Mouse (Mus musculus) heart, postnatal 0 days (tissue): ENCODE data around the gene Stpg2. TPM values are rescaled to one million over a fixed set of nuclear protein-coding genes. Genes with fewer than 3 reads are reported as not detected.

ENCODE experiments used
- ATAC-seq: fragments of 200-750 bp; cut with Nextera tagmentation; 2 replicates; pipeline ENCODE4 v1.8.0; 2017; ENCODE audit warnings: low read depth, moderate number of reproducible peaks, moderate library complexity; ENCODE audit not compliant: insufficient read depth
- DNase-seq: peaks from one replicate; pipeline ENCODE4 v3.0.0-alpha.2; 2016; ENCODE audit warnings: low spot score
- H3K27ac ChIP-seq: fragments of 300-500 bp; sonication (generic); 2 replicates; pipeline ENCODE4 v1.5.1; 2014; ENCODE audit warnings: low read depth, mild to moderate bottlenecking
- H3K27me3 ChIP-seq: fragments of 300-500 bp; sonication (generic); 2 replicates; pipeline ENCODE4 v1.6.1; 2014; ENCODE audit warnings: low read length, mixed read lengths; ENCODE audit not compliant: control insufficient read depth, insufficient read depth
- H3K36me3 ChIP-seq: fragments of 300-500 bp; sonication (generic); replicated peaks from 2 replicates; pipeline ENCODE4 v1.6.1; 2014; ENCODE audit warnings: low read length, mixed read lengths; ENCODE audit not compliant: control insufficient read depth, insufficient read depth
- H3K4me1 ChIP-seq: fragments of 300-500 bp; sonication (generic); 2 replicates; pipeline ENCODE4 v1.6.1; 2014; ENCODE audit warnings: antibody characterized with exemption; ENCODE audit not compliant: control insufficient read depth, insufficient read depth
- H3K4me2 ChIP-seq: fragments of 300-500 bp; sonication (generic); 2 replicates; pipeline ENCODE4 v1.6.1; 2014; ENCODE audit warnings: low read depth, mild to moderate bottlenecking, low read length, moderate library complexity
- H3K4me3 ChIP-seq: fragments of 300-500 bp; sonication (generic); 2 replicates; pipeline ENCODE4 v1.5.1; 2014; ENCODE audit warnings: low read depth, low read length
- H3K9ac ChIP-seq: fragments of 300-500 bp; sonication (generic); replicated peaks from 2 replicates; pipeline ENCODE4 v1.6.1; 2014; ENCODE audit warnings: low read depth, low read length, mixed read lengths
- H3K9me3 ChIP-seq: fragments of 300-500 bp; sonication (generic); replicated peaks from 2 replicates; pipeline ENCODE4 v1.6.1; 2016; ENCODE audit warnings: low read length; ENCODE audit not compliant: control insufficient read depth
- CTCF ChIP-seq: IDR thresholded peaks from 2 replicates; pipeline ENCODE4 v1.5.1; 2016; ENCODE audit warnings: antibody characterized with exemption, control low read depth, low read depth
- EP300 ChIP-seq: IDR thresholded peaks from 2 replicates; pipeline ENCODE4 v1.6.1; 2016; ENCODE audit warnings: antibody characterized with exemption, low read depth
- WGBS: fragments of 180-500 bp; shearing (Covaris S2); extraction: QIAGEN DNeasy Blood & Tissue Kit; methylation state at CpG from one replicate; pipeline ENCODE4 v1.1.7; 2014; 5-methylcytosine and 5-hydroxymethylcytosine counted together
- polyA plus RNA-seq: library from polyadenylated mRNA; unstranded; fragments of >200 nt; fragmentation: Nextera tagmentation; extraction: Ambion mirVana; gene quantifications from 2 replicates; pipeline ENCODE4 v1.2.1, GENCODE M21; 2015
- total RNA-seq: library from RNA; depleted of rRNA; stranded (reverse); fragments of >200 nt; gene quantifications from 2 replicates; pipeline ENCODE4 v1.2.3, GENCODE M21; 2014; ENCODE audit warnings: low replicate concordance

Stpg2 gene
- total and polyA plus RNA-seq, 2 experiments from 2014 or later = not detected

- H3K9me3 ChIP-seq = peaks cover 4% of the 10 kb centered on the region; the same call in 1 of the 2 replicates
- ATAC-seq = no peak
Measured at GRCm38 (mm10) chr3:139176936-139177335, 28.6 kb upstream of the Stpg2 start.

GRCm38 (mm10) chr3:139191541-139191940 lies 14.0 kb upstream of the Stpg2 start:
- H3K4me2 ChIP-seq = no peak overlapping the region
- H3K27ac ChIP-seq = no peak overlapping the region
- H3K27me3 ChIP-seq = no peaks in the 10 kb centered on the region
- ATAC-seq (no peak), DNase-seq (no peak)
- H3K36me3 ChIP-seq = no peaks in the 10 kb centered on the region
- no peaks in the 10 kb centered on the region for H3K4me1 ChIP-seq
- H3K9ac ChIP-seq = no peak overlapping the region
- 48% methylated on average over 1 of the region's 1 CpGs for WGBS
- TF ChIP-seq EP300 (no peak), CTCF (no peak)
- H3K9me3 ChIP-seq = no peaks in the 10 kb centered on the region
- no peak overlapping the region for H3K4me3 ChIP-seq

More at GRCm38 (mm10) chr3:139176936-139177335, 28.6 kb upstream of the Stpg2 start:
- no peak for DNase-seq
- H3K4me2 ChIP-seq = no peak overlapping the region
- H3K27me3 ChIP-seq = no peaks in the 10 kb centered on the region
- no peaks in the 10 kb centered on the region for H3K4me1 ChIP-seq
- no peak overlapping the region for H3K4me3 ChIP-seq
- no peak overlapping the region for H3K9ac ChIP-seq
- H3K27ac ChIP-seq = no peak overlapping the region
- H3K36me3 ChIP-seq = no peaks in the 10 kb centered on the region
- no peak for TF ChIP-seq EP300
- no peak for TF ChIP-seq CTCF
- 78% methylated on average over 1 of the region's 1 CpGs for WGBS

GRCm38 (mm10) chr3:139193917-139194316 lies 11.6 kb upstream of the Stpg2 start:
- Histone ChIP-seq H3K27me3 (no peaks in the 10 kb centered on the region), H3K4me2 (no peak overlapping the region), H3K4me3 (no peak overlapping the region), H3K9ac (no peak overlapping the region), H3K27ac (no peak overlapping the region), H3K9me3 (no peaks in the 10 kb centered on the region), H3K4me1 (no peaks in the 10 kb centered on the region), H3K36me3 (no peaks in the 10 kb centered on the region)
- DNase-seq (no peak), ATAC-seq (no peak)
- TF ChIP-seq EP300 (no peak), CTCF (no peak)

- ATAC-seq = no peak
- no peak for DNase-seq
- Histone ChIP-seq H3K4me1 (no peaks in the 10 kb centered on the region), H3K27me3 (peaks cover 8% of the 10 kb centered on the region; the same call in 1 of the 2 replicates), H3K9ac (no peak overlapping the region), H3K36me3 (no peaks in the 10 kb centered on the region), H3K27ac (no peak overlapping the region), H3K9me3 (no peaks in the 10 kb centered on the region), H3K4me3 (no peak overlapping the region), H3K4me2 (no peak overlapping the region)
- WGBS = 45% methylated on average over 3 of the region's 3 CpGs
- TF ChIP-seq EP300 = no peak
- TF ChIP-seq CTCF = no peak
Measured at GRCm38 (mm10) chr3:139198412-139198811, 7.1 kb upstream of the Stpg2 start.

- H3K9ac ChIP-seq = no peak overlapping the region
- no peak for TF ChIP-seq EP300
- no peak for TF ChIP-seq CTCF
- 50% methylated on average over 3 of the region's 3 CpGs for WGBS
Measured at GRCm38 (mm10) chr3:139200324-139200723, 5.2 kb upstream of the Stpg2 start.

GRCm38 (mm10) chr3:139216945-139217344 lies 11.5 kb downstream of the Stpg2 start:
- DNase-seq (no peak), ATAC-seq (no peak)
- Histone ChIP-seq H3K9me3 (no peaks in the 10 kb centered on the region), H3K4me1 (no peaks in the 10 kb centered on the region), H3K4me3 (no peak overlapping the region), H3K27me3 (no peaks in the 10 kb centered on the region), H3K4me2 (no peak overlapping the region), H3K27ac (no peak overlapping the region), H3K36me3 (no peaks in the 10 kb centered on the region), H3K9ac (no peak overlapping the region)
- 54% methylated on average over 9 of the region's 9 CpGs for WGBS
- TF ChIP-seq CTCF (no peak), EP300 (no peak)

More at GRCm38 (mm10) chr3:139200324-139200723, 5.2 kb upstream of the Stpg2 start:
- Histone ChIP-seq H3K36me3 (no peaks in the 10 kb centered on the region), H3K4me1 (no peaks in the 10 kb centered on the region), H3K4me3 (no peak overlapping the region), H3K9me3 (no peaks in the 10 kb centered on the region), H3K27me3 (peaks cover 10% of the 10 kb centered on the region; the same call in 1 of the 2 replicates), H3K27ac (no peak overlapping the region), H3K4me2 (no peak overlapping the region)
- ATAC-seq (no peak), DNase-seq (no peak)
